Mouse (Mus musculus) gastrocnemius, postnatal 4 days (tissue): ENCODE measurements at regions not wholly inside any gene's neighbourhood (a gene's known extent, or its start where the extent isn't known, plus 50 kb on each side); places are given as distances from the start of the nearest gene placed in this dataset.

Source experiments
- DNase-seq, 2 experiments: peaks; one replicate each; pipeline ENCODE4 v3.0.0; 2021 to 2022; ENCODE audit warnings: low spot score in 2 of 2, mixed read lengths in 2 of 2

GRCm38 (mm10) chr3:148339258-148339657 is 651.1 kb downstream of the Adgrl2 start:
- no peak for DNase-seq

GRCm38 (mm10) chr3:148336640-148337039 is 653.7 kb downstream of the Adgrl2 start:
- DNase-seq, result no peak

DNA sequence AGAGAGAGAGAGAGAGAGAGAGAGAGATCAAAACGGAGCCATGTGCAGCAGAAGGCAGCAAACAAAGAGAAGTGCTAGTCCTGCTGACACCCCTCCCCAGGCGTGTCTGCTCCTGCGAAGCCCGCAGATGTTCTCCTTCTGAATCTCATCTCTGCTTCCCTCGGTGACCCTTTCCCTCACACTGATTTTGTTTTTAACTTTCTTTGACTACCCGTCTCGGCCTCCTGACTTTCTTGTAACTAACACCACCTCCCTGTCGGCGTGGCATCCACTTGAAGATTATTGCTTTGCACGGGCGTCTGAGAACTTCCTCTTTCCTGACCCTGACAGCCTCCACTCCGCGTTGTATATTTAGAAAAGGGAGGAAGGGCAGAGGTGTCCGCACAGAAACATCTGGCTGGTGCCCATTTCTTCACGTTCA is 654.3 kb downstream of the Adgrl2 start:
- no peak for DNase-seq

GRCm38 (mm10) chr3:148335654-148336053 is 654.7 kb downstream of the Adgrl2 start:
- DNase-seq, result no peak

DNA sequence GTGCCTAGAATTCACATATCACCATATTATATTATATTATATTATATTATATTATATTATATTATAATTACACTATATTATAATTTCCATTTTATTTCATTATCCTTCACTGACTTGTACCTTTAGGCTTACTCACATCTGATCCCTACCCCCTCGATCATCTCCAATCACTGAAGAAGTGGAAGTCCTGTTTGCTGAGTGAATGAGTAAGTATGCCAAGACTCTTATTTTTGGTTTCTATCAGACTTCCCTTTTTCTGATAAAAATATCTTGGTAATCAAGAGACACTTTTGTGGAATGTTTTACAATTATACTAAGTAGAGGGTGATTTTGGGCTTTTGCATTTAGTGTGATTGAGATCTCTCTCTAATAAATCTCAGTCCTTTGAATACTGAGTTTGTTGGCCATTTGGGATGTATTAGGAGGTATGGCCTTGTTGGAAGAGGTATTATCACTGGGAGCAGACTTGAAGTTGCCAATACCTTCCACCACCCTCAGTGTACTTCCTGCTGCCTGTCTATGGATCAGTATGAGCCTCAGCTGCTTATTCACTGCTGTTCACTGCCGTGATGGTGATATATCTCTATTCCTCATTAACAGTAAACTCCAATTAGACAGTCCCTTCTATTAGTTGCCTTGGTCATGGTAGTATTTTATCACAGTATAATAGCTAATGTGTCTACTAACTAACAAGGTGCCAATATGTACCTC is 665.3 kb downstream of the Adgrl2 start:
- DNase-seq, result no peak

DNA sequence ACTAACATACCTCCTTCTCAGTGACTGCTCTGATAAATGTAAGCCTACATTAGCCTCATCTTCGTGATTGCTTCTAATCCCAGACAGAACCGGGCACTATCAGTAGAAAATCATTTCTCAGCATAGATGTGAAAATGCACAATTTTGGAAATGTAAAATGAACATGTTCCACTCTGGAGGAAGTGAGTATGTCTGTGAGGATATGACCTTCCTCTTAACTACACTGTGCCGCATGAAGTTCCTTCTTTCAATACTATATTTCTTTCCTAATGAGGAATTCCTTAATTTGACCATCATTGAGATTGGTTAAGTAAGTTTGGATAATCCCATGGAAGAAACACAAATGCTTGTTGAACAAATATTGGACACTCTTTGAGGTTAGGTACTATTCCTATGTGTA is 668.5 kb downstream of the Adgrl2 start:
- no peak for DNase-seq

DNA sequence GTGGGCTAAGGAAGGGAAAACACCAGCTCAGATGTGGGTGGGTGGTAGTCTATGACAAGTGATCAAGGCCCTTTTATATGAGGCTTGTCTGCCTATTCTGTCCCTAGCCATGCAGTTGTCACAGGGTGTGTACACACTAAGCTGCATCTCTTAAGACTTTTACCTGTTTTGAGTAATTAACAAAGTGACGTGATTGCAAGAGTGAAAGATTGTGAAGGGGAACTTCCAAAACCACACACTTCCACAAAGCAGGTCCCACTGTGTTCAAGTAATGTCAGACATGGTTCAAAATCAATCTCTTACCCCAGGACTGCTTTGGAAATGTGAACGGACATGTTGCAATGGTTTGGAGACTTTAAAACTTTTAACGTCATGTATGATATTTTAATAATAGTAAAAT is 674.2 kb downstream of the Adgrl2 start:
- no peak for DNase-seq

DNA sequence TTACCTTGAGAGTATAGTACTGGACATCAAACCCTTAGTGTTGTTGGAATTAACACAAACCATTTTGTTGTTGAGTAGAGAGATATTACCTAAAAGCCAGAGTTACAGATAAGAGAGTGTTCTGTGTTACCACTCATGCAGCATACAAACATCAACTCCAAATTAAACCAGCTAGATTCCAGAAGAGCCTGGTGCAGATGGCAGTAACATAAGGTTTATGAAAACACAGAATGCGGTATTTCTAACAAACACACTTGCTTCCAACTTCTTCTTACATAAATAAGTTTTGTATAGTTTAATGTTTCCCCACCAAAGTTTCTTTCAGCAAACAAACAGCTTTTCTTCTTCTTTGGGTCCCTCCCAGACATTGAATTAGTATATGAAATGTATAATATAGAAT is 675.1 kb downstream of the Adgrl2 start:
- no peak for DNase-seq

- DNase-seq, result no peak
Observed at GRCm38 (mm10) chr3:148295515-148295914, 694.8 kb downstream of the Adgrl2 start.

DNA sequence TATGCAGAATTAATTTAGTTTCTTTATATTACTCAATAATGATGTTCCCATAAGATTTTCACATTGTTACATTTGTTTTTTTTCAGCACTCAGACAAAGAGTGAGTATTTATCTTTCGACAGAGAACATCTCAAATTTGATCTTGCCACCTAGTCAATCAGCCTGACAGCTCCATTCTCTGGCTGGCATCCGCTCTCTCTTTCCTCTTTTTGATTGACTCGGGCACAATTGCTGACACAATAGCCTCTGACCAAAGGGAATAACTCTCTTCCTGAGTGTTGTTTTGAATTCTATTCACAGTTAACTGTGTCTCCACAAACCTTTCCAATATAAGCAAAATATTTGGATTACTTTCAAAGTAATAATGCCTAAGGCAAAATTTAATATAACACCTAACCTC is 711.4 kb downstream of the Adgrl2 start:
- DNase-seq, result no peak

- no peak for DNase-seq
Observed at GRCm38 (mm10) chr3:148272159-148272848, 718.1 kb downstream of the Adgrl2 start.

- DNase-seq, result no peak
Observed at GRCm38 (mm10) chr3:148268812-148269211, 721.5 kb downstream of the Adgrl2 start.

DNA sequence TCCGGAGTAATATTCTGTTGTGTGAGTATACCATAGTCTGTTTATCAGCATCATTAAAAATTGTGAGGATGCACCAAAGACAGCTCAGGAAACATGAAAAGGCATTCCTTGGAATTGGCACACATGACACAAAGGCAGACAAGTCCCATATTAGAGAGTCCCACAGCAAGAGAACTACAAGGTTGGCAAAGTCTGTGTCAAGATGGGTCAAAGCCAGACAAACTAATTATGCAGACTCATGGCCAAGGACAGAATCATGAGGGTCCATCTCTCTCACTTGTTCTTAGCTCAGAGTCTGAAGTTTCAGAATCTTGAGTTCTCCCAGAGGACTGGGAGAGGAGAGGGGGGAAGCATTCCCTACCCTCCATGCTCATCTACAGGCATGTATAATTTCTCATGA is 731.1 kb downstream of the Adgrl2 start:
- no peak for DNase-seq

GRCm38 (mm10) chr3:148248617-148249016 is 741.7 kb downstream of the Adgrl2 start:
- DNase-seq, result peak; percentile 37 to 77

GRCm38 (mm10) chr3:148246786-148247185 is 743.6 kb downstream of the Adgrl2 start:
- no peak for DNase-seq

DNA sequence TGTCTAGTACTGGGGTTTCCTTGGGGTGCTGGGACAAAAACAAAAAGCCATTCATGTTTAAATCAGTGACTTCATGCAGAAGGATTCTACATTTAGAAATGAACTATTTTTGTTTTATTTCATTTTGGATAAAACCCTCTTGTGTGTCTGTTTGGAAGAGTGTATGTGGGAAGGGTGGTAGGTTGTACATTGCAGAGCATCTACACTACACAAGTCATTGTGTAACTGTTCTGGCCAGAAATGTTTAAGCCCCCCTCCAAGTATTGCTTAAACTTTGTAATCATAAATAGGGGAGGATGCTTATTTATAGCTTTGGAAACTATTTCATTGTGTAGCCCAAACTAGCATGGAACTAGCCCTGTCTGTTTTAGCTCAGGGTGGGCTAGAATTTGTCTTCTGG is 752.3 kb downstream of the Adgrl2 start:
- DNase-seq, result no peak

GRCm38 (mm10) chr3:148237555-148237954 is 752.8 kb downstream of the Adgrl2 start:
- DNase-seq, result no peak

- no peak for DNase-seq
Observed at GRCm38 (mm10) chr3:148233616-148234015, 756.7 kb downstream of the Adgrl2 start.

DNA sequence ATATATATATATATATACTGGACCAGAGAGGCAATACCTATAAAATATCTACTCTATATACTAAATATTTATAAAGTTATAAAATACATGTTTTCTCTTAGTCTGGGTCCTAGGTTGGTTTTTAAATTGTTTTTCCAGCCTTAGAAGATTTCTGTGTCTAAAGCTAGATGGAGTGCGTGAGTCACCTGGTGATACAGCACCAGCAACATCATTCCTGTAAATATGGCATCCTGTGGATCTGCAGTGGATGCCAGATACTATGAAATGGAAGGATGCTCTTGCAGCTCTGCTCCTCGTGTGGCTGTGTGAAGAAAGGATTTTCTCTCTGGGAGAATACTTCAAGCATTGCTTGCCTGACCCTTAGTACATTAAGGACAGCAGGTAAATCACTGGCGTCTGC is 761.2 kb downstream of the Adgrl2 start:
- no peak for DNase-seq

DNA sequence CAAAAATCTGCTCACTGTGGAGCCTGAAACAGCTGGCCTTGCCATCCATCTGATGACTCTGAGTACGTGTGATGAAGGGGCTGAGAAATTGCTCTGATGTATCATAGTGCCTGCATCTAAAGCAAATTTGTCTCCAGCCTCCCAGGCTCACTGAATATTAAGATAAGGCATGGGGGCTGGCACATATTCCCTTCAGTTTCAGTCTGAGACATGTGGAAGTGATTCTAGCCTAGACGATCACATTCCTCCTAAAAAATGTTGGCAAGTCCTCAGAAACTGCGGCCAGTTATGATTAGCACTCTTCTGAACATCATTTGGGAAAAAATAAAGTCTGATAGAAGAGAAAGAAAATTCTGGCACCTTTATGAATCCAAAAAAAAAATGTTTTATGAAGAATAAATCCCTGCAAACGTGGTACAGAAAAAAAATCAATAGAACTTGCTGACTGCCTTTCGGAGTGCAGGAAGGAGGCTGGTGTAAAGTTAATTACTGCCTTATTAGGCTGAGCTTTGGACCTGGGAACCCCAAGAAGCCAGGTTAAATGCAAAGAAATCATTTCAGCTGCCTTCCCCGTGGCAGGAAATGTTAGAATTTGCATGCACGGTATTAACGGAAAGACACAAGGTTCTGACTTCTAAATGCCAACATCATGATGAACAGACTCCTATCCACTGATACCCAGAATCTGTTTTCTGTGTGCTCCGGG is 762.2 kb downstream of the Adgrl2 start:
- DNase-seq, result peak in 1 of 2 experiments; percentile 28

GRCm38 (mm10) chr3:148220826-148221225 is 769.5 kb downstream of the Adgrl2 start:
- DNase-seq, result no peak

GRCm38 (mm10) chr3:148220024-148220590 is 770.2 kb downstream of the Adgrl2 start:
- no peak for DNase-seq
